Comparison of ENCODE assay signal across 8 mouse cellular contexts in the genomic region with DNA sequence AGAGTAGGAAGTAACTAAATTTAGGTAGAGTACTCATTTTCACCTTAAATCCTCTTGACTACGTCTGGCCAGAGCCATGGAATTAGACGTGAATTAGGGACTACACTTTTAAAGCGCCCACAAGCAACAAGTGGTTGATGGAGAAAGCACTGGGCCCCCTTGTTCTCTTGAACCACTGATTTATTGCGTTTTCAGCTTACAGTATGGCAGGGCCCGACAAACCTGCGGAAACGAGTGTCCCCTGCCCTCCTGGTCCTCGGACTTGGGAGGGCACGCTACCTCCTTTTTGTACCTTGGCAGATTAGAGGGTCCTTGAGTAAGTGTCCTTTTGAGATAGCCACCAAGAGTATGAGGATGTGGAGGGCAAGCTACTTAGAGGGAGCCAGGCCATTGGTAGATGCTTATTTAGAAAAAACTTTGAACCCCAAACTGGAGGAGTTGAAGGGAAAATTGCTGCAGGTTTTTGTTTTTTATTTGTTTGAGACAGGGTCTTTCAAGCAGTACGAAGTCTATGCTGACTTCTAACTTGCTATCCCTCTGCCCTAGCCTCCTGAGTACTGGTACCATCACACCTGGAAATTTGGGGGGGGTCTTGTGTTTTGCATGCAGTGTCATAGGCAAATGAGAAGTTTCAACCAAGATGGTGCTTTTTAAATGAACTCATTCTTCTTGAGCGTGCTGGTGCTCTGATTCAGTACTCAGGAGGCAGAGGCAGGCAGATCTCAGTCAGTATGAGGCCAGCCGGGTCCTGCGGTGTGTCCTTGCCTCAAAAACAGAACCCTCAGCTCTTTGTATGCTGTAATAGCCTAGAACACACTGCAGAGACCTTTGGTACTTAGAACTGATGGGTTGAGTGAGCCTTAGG. TPM values are rescaled to one million over a fixed set of nuclear protein-coding genes. Genes with fewer than 3 reads are reported as not detected.
A peak's percentile ranks its signal among the peaks of the same experiment; 100 is the strongest.
DNase-seq lines count a peak whose midpoint lies in the region; ATAC-seq and TF ChIP-seq lines count a peak whose summit lies in the region.

No protein-coding gene starts in this region.

- WGBS in heart, embryonic 11.5 days (ENCODE audit: insufficient replicate concordance): 35% methylated on average over 13 of the region's 13 CpGs
- WGBS in forebrain, embryonic 14.5 days: 39% methylated on average over 13 of the region's 13 CpGs
- 21% methylated on average over 13 of the region's 13 CpGs for WGBS in liver, postnatal 0 days (ENCODE audit: insufficient replicate concordance)

- no peak for DNase-seq in heart, postnatal 36 days
- DNase-seq in CD4-positive helper T cell, adult 2 months (ENCODE audit: low read depth, low spot score): peak; percentile 25
- no peak for DNase-seq in forebrain, embryonic 14.5 days (ENCODE audit: low spot score)
- no peak for DNase-seq in liver, postnatal 0 days
- DNase-seq in natural killer cell, adult 2 months (ENCODE audit: low spot score in 2 of 2): no peak
- no peak for DNase-seq in cerebellum, postnatal 14 days

- no peak for TF ChIP-seq EP300 in liver, postnatal 0 days (IDR thresholded peaks at IDR 0.05; ENCODE audit: low read depth)

- no peaks in the 10 kb centered on the region for H3K27me3 ChIP-seq in heart, embryonic 11.5 days (ENCODE audit: control insufficient read depth, insufficient read depth, low read length)
- H3K27me3 ChIP-seq in forebrain, embryonic 14.5 days (replicated peaks; ENCODE audit: control insufficient read depth, insufficient read depth, low read length): no peaks in the 10 kb centered on the region
- H3K27me3 ChIP-seq in liver, postnatal 0 days (ENCODE audit: insufficient read depth, low read length): no peaks in the 10 kb centered on the region

- H3K4me2 ChIP-seq in heart, embryonic 11.5 days: peak overlapping the region; percentile 78
- H3K4me2 ChIP-seq in forebrain, embryonic 14.5 days (ENCODE audit: low read length): peak overlapping the region; percentile 90
- H3K4me2 ChIP-seq in liver, postnatal 0 days (ENCODE audit: low read depth, low read length): peak overlapping the region; percentile 75

- peaks cover 42% of the 10 kb centered on the region for H3K4me1 ChIP-seq in heart, embryonic 11.5 days (ENCODE audit: control insufficient read depth, insufficient read depth, low read length)
- H3K4me1 ChIP-seq in forebrain, embryonic 14.5 days (ENCODE audit: control insufficient read depth, insufficient read depth, low read length): peaks cover 29% of the 10 kb centered on the region
- H3K4me1 ChIP-seq in liver, postnatal 0 days (ENCODE audit: insufficient read depth): peaks cover 70% of the 10 kb centered on the region

- TF ChIP-seq CTCF in liver, postnatal 0 days (IDR thresholded peaks at IDR 0.05; ENCODE audit: low read depth): no peak

- intact Hi-C loops in heart, postnatal 36 days (cut with DNase I): loop anchor here (2.0 to 5.0 kb wide), 2 partner anchors 32 to 251 kb away; no protein-coding TSS in a partner anchor

- 0 out of 2 replicates have a peak, but pooled peaks cover 5% of the 10 kb centered on the region for H3K36me3 ChIP-seq in heart, embryonic 11.5 days (ENCODE audit: control insufficient read depth, insufficient read depth, low read length)
- H3K36me3 ChIP-seq in forebrain, embryonic 14.5 days (ENCODE audit: control insufficient read depth, insufficient read depth, low read length): no peaks in the 10 kb centered on the region
- H3K36me3 ChIP-seq in liver, postnatal 0 days (replicated peaks; ENCODE audit: insufficient read depth, low read length): peaks cover 18% of the 10 kb centered on the region

- ATAC-seq in heart, embryonic 11.5 days (replicated peaks; ENCODE audit: insufficient number of reproducible peaks, low FRiP score, low TSS enrichment): no peak
- ATAC-seq in forebrain, embryonic 14.5 days: no peak
- ATAC-seq in liver, postnatal 0 days: no peak
- no peak for ATAC-seq in monocyte, adult 5-6 weeks (replicated peaks; ENCODE audit: insufficient number of reproducible peaks, low FRiP score, low TSS enrichment, poor library complexity, severe bottlenecking)

- peak overlapping the region; percentile 99 for H3K27ac ChIP-seq in heart, embryonic 11.5 days (ENCODE audit: low read depth, low read length)
- H3K27ac ChIP-seq in forebrain, embryonic 14.5 days (ENCODE audit: low read depth, low read length): peak overlapping the region; percentile 98; the same call in 1 of the 2 replicates
- H3K27ac ChIP-seq in liver, postnatal 0 days (ENCODE audit: low read depth): peak overlapping the region; percentile 94

- H3K4me3 ChIP-seq in heart, embryonic 11.5 days (ENCODE audit: low read depth, low read length): peak overlapping the region; percentile 94
- peak overlapping the region; percentile 89 for H3K4me3 ChIP-seq in forebrain, embryonic 14.5 days (ENCODE audit: low read depth, low read length)
- H3K4me3 ChIP-seq in liver, postnatal 0 days (ENCODE audit: low read depth, low read length): peak overlapping the region; percentile 70

- no peaks in the 10 kb centered on the region for H3K9me3 ChIP-seq in heart, embryonic 11.5 days (replicated peaks; ENCODE audit: control insufficient read depth, low read length)
- H3K9me3 ChIP-seq in forebrain, embryonic 14.5 days (replicated peaks; ENCODE audit: control insufficient read depth, low read length): no peaks in the 10 kb centered on the region
- H3K9me3 ChIP-seq in liver, postnatal 0 days (ENCODE audit: low read length): no peaks in the 10 kb centered on the region

- H3K9ac ChIP-seq in heart, embryonic 11.5 days (ENCODE audit: low read depth, low read length): peak overlapping the region; percentile 99
- peak overlapping the region; percentile 97 for H3K9ac ChIP-seq in forebrain, embryonic 14.5 days (ENCODE audit: low read length)
- H3K9ac ChIP-seq in liver, postnatal 0 days (replicated peaks): peak overlapping the region; percentile 88

RNA-seq across cellular contexts. Expression of gene Anp32b, which starts 2.4 kb away (rescaled TPM):
- 213 and 243 TPM in 2 replicates for polyA plus RNA-seq in heart, embryonic 11.5 days (2014; fragmentation: Nextera tagmentation; extraction: Ambion mirVana)
- total RNA-seq in heart, postnatal 36 days (2021): 10 to 100 TPM; 56.6 to 60.9 TPM
- polyA plus RNA-seq in forebrain, embryonic 14.5 days (2014; fragmentation: Nextera tagmentation; extraction: Ambion mirVana): 83.5 and 92.4 TPM in 2 replicates
- polyA plus RNA-seq in liver, postnatal 0 days (2015; fragmentation: Nextera tagmentation; extraction: Ambion mirVana): 184 and 188 TPM in 2 replicates
- 36.8 to 64.0 TPM (median 47.0 TPM) in 3 replicates for total RNA-seq in monocyte, adult 5-6 weeks (2017)

RNA-seq across cellular contexts. Expression of gene Nans, which starts 36.0 kb away (rescaled TPM):
- 75.7 and 84.2 TPM in 2 replicates for polyA plus RNA-seq in heart, embryonic 11.5 days (2014; fragmentation: Nextera tagmentation; extraction: Ambion mirVana)
- total RNA-seq in heart, postnatal 36 days (2021): 10 to 100 TPM; 15.4 to 17.0 TPM
- 77.5 and 81.8 TPM in 2 replicates for polyA plus RNA-seq in forebrain, embryonic 14.5 days (2014; fragmentation: Nextera tagmentation; extraction: Ambion mirVana)
- 23.8 and 25.0 TPM in 2 replicates for polyA plus RNA-seq in liver, postnatal 0 days (2015; fragmentation: Nextera tagmentation; extraction: Ambion mirVana)
- total RNA-seq in monocyte, adult 5-6 weeks (2017): 38.6 to 51.6 TPM (median 42.3 TPM) in 3 replicates

RNA-seq across cellular contexts. Expression of gene Hemgn, which starts 39.8 kb away (rescaled TPM):
- 64.3 and 76.3 TPM in 2 replicates for polyA plus RNA-seq in heart, embryonic 11.5 days (2014; fragmentation: Nextera tagmentation; extraction: Ambion mirVana)
- total RNA-seq in heart, postnatal 36 days (2021): under 1 TPM in 1 of 2 experiments, not detected in 1; 0.19 TPM
- polyA plus RNA-seq in forebrain, embryonic 14.5 days (2014; fragmentation: Nextera tagmentation; extraction: Ambion mirVana): 0.27 TPM in 1 of 2 replicates, not detected in the other
- polyA plus RNA-seq in liver, postnatal 0 days (2015; fragmentation: Nextera tagmentation; extraction: Ambion mirVana): 117 and 135 TPM in 2 replicates
- total RNA-seq in monocyte, adult 5-6 weeks (2017): 0.95 to 1.4 TPM (median 0.96 TPM) in 3 replicates

Comparison
In these comparisons a context has a peak if more than half of its experiments do, and no peak if none do; other contexts are left out.
1. RNA of gene Hemgn, which starts 39.8 kb away (polyA plus RNA-seq): 117 to 135 TPM in liver, postnatal 0 days and 64.3 to 76.3 TPM in heart, embryonic 11.5 days; 0.27 TPM in forebrain, embryonic 14.5 days; every median in the first group is over 10 times any median in the second.
2. Peak in every context shown above with its lines, with median percentiles within 50 percentile points of each other: H3K27ac ChIP-seq, H3K4me2 ChIP-seq, H3K4me3 ChIP-seq and H3K9ac ChIP-seq.